Mouse (Mus musculus) thymus, adult 2 months (tissue): ENCODE data around the gene Gabarapl2. TPM values are rescaled to one million over a fixed set of nuclear protein-coding genes. Genes with fewer than 3 reads are reported as not detected.
A peak's percentile ranks its signal among the peaks of the same experiment; 100 is the strongest.

ENCODE experiments used
- DNase-seq: peaks from one replicate; pipeline ENCODE4 v3.0.0; 2021
- H3K27ac ChIP-seq: fragments of 200-500 bp; 2 replicates; pipeline ENCODE4 v1.5.1; 2012; ENCODE audit warnings: low read length, control low read depth; ENCODE audit not compliant: control insufficient read depth, insufficient read depth
- H3K27me3 ChIP-seq: fragments of 200-500 bp; 2 replicates; pipeline ENCODE4 v1.6.1; 2012; ENCODE audit warnings: mild to moderate bottlenecking, low read length, moderate library complexity, mixed read lengths; ENCODE audit not compliant: control insufficient read depth, insufficient read depth
- H3K36me3 ChIP-seq: fragments of 200-500 bp; 2 replicates; pipeline ENCODE4 v1.6.1; 2012; ENCODE audit warnings: mild to moderate bottlenecking, low read length, moderate library complexity; ENCODE audit not compliant: control insufficient read depth, insufficient read depth
- H3K4me1 ChIP-seq: fragments of 200-500 bp; replicated peaks from 2 replicates; pipeline ENCODE4 v1.6.1; 2012; ENCODE audit warnings: low read length; ENCODE audit not compliant: control insufficient read depth, insufficient read depth
- H3K4me3 ChIP-seq: fragments of 200-500 bp; 2 replicates; pipeline ENCODE4 v1.5.1; 2012; ENCODE audit warnings: mild to moderate bottlenecking, low read length, control low read depth, moderate library complexity; ENCODE audit not compliant: control insufficient read depth, insufficient read depth
- CTCF ChIP-seq: fragments of 200-500 bp; IDR thresholded peaks from 2 replicates; pipeline ENCODE4 v1.5.1; 2012; ENCODE audit warnings: mild to moderate bottlenecking, control low read depth, low read length, moderate library complexity, borderline replicate concordance; ENCODE audit not compliant: control insufficient read depth, poor library complexity, insufficient read depth; ENCODE audit errors: extremely low read depth
- POLR2A ChIP-seq: fragments of 200-500 bp; IDR thresholded peaks from 2 replicates; pipeline ENCODE4 v1.6.1; 2012; ENCODE audit warnings: mild to moderate bottlenecking, low read length, control low read depth, moderate library complexity; ENCODE audit not compliant: control insufficient read depth, poor library complexity, insufficient read depth; ENCODE audit errors: extremely low read depth
- WGBS: fragments of 180-500 bp; shearing (Covaris S2); methylation state at CpG from one replicate; pipeline ENCODE4 v1.1.7; 2018; 5-methylcytosine and 5-hydroxymethylcytosine counted together
- polyA plus RNA-seq: library from polyadenylated mRNA; depleted of rRNA; stranded (reverse); fragments of >200 nt; gene quantifications from 2 replicates; pipeline ENCODE4 v1.2.3, GENCODE M21; 2012; rRNA removed

Gabarapl2 gene
- 34.1 and 45.3 TPM in 2 replicates for polyA plus RNA-seq

GRCm38 (mm10) chr8:111940171-111941100 lies at the start of gene Gabarapl2:
Gene Gabarapl2 (plus strand): TSS chr8:111940703.
- Histone ChIP-seq H3K27me3 (no peaks in the 10 kb centered on the region), H3K4me1 (peaks cover 14% of the 10 kb centered on the region), H3K27ac (0 out of 2 replicates have a peak within 1 kb of the TSS, but pooled peaks have one; percentile 20), H3K36me3 (peaks cover 13% of the 10 kb centered on the region), H3K4me3 (peak within 1 kb of the TSS; percentile 95)
- DNase-seq, result peak; percentile 96
- TF ChIP-seq POLR2A (peak; percentile 56; the same call in 1 of the 2 replicates), CTCF (0 out of 2 replicates have a peak, but pooled peaks have one; percentile 7)
- under 1% methylated on average over 65 of the region's 65 CpGs for WGBS

DNA sequence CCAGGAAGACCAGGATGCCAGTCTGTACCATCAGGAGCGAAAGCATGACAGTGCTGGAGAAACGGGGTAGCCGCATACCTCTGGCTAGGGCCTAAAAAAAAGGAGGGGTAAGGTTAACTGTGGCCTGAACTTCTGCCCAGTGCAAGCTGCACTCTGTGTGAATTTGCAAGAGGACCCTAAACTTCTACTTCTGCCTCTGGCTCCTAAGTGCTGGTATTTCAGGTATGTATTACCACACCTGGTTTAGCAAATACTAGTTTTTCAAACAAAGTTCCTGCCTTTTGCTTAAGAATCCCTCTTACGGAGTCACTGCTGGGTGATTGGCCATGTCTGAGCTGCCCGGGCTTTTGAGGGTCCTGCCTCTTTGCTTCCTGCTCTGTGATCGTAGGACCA lies 49.6 kb upstream of the Gabarapl2 start:
- H3K36me3 ChIP-seq, result no peaks in the 10 kb centered on the region
- H3K4me1 ChIP-seq, result no peaks in the 10 kb centered on the region
- TF ChIP-seq CTCF (no peak), POLR2A (no peak)
- no peak overlapping the region for H3K27ac ChIP-seq
- DNase-seq, result no peak
- 71% methylated on average over 6 of the region's 6 CpGs for WGBS
- no peak overlapping the region for H3K4me3 ChIP-seq
- no peaks in the 10 kb centered on the region; the same call in 1 of the 2 replicates for H3K27me3 ChIP-seq

DNA sequence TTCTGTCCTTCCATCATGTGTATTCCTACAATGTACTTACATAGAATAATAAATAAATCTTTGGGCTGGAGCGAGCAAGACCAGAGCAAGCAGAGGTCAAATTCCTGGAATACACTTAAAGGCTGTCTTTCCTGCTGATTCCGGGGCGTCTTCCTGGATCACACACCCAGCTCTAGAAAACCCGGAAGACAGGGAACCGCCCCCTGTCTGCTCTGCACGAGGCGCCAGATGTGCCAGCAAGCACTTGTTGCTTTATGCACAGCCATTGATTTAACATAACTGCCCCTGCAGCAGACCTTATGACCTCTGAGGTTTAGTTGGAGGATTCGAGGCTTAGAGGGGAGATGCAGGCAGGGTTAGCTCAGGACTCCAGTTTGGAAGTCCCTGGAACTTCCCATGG lies 48.5 kb upstream of the Gabarapl2 start:
- H3K4me1 ChIP-seq, result no peaks in the 10 kb centered on the region
- no peaks in the 10 kb centered on the region; the same call in 1 of the 2 replicates for H3K27me3 ChIP-seq
- H3K36me3 ChIP-seq, result no peaks in the 10 kb centered on the region
- no peak overlapping the region for H3K4me3 ChIP-seq
- TF ChIP-seq POLR2A, result no peak
- TF ChIP-seq CTCF, result no peak
- no peak overlapping the region for H3K27ac ChIP-seq
- WGBS, result 20% methylated on average over 8 of the region's 8 CpGs
- no peak for DNase-seq

- 54% methylated on average over 5 of the region's 5 CpGs for WGBS
- TF ChIP-seq POLR2A (no peak), CTCF (no peak)
These were observed 47.9 kb upstream of the Gabarapl2 start for GRCm38 (mm10) chr8:111892615-111893014.

DNA sequence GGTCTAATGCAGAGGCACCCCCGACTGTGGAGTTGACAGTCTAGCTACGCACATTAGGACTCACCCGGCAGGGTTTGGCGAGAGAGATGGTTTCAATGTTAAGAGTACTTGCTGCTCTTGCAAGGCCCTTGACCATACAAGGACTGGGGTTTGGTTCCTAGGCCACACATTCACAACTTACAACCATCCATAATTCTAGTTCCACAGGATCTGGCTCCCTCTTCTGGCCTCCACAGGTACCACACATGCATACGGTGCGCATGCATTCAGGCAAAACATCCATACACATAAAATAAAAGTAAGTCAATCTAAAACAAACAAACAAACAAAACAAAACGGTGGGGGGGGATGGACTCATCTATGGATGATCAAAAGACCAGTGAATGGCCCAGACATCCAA lies 45.5 kb upstream of the Gabarapl2 start:
- whole genome bisulfite sequencing, result 91% methylated on average over 7 of the region's 7 CpGs
- TF ChIP-seq CTCF, result no peak
- no peak for TF ChIP-seq POLR2A
- H3K4me3 ChIP-seq, result no peak overlapping the region
- no peak for DNase-seq
- no peaks in the 10 kb centered on the region for H3K4me1 ChIP-seq
- no peak overlapping the region for H3K27ac ChIP-seq
- H3K36me3 ChIP-seq, result no peaks in the 10 kb centered on the region
- H3K27me3 ChIP-seq, result no peaks in the 10 kb centered on the region; the same call in 1 of the 2 replicates

More at GRCm38 (mm10) chr8:111892615-111893014, 47.9 kb upstream of the Gabarapl2 start:
- no peak overlapping the region for H3K4me3 ChIP-seq
- H3K36me3 ChIP-seq, result no peaks in the 10 kb centered on the region
- H3K27ac ChIP-seq, result no peak overlapping the region
- no peaks in the 10 kb centered on the region; the same call in 1 of the 2 replicates for H3K27me3 ChIP-seq
- H3K4me1 ChIP-seq, result no peaks in the 10 kb centered on the region
- no peak for DNase-seq

DNA sequence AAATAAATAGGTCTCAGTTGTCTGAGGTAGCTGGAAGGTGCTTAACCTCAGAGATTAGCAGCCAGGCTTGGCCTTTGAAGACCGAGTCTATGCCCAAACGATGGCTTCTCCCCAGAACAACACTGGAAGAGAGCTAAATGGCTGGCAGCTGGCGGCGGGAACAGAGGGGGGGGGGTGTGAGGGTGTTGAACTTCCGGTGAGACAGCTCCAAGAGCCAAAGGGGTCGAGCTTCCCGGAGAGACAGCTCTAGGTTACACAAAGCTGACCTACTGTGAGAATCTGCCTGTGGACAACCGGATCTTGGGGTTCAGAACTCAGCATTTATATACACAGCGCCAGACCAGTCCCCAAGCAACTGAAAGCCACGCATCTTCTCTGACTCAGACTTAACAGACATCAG lies 41.9 kb upstream of the Gabarapl2 start:
- no peak overlapping the region for H3K27ac ChIP-seq
- no peaks in the 10 kb centered on the region for H3K4me1 ChIP-seq
- no peaks in the 10 kb centered on the region for H3K36me3 ChIP-seq
- no peaks in the 10 kb centered on the region for H3K27me3 ChIP-seq
- no peak overlapping the region for H3K4me3 ChIP-seq
- no peak for DNase-seq
- TF ChIP-seq POLR2A, result no peak
- TF ChIP-seq CTCF, result no peak
- 57% methylated on average over 10 of the region's 10 CpGs for WGBS

- WGBS, result 72% methylated on average over 5 of the region's 5 CpGs
- Histone ChIP-seq H3K36me3 (no peaks in the 10 kb centered on the region), H3K27me3 (no peaks in the 10 kb centered on the region), H3K4me1 (no peaks in the 10 kb centered on the region), H3K27ac (no peak overlapping the region), H3K4me3 (no peak overlapping the region)
- TF ChIP-seq POLR2A (no peak), CTCF (no peak)
- no peak for DNase-seq
These were observed 38.4 kb upstream of the Gabarapl2 start for GRCm38 (mm10) chr8:111902080-111902479.
